Mouse (Mus musculus): ENCODE measurements at regions not wholly inside any gene's neighbourhood (a gene's known extent, or its start where the extent isn't known, plus 50 kb on each side); places are given as distances from the start of the nearest gene placed in this dataset.
A peak's percentile ranks its signal among the peaks of the same experiment; 100 is the strongest.

DNA sequence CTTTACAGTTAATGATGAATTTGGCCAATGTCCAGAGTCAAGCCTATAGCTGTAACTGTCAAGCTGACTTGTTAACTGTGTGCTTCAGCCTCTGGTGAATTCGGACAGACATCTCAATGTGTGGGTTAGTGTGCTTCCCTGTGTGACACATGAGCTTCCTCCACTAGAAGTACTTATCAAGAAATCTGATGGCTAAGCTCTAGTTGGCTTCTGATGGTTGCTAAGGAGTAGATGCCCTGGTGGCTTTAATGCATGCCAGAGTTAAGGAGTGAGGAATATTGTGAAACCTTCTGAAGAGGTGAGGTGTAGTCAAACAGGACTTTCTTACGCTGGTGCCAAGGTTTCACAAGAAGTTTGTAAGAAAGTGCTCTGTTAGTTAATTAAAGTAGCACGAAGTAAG is 208.1 kb upstream of the Tet2 start:
- Histone ChIP-seq H3K27me3 (ENCODE audit: insufficient read depth, low read length) (no peaks in the 10 kb centered on the region), H3K9ac (ENCODE audit: low read depth, low read length) (no peak overlapping the region), H3K9me3 (replicated peaks; ENCODE audit: low read length) (no peaks in the 10 kb centered on the region), H3K4me1 (replicated peaks; ENCODE audit: insufficient read depth, low read length) (peaks cover 17% of the 10 kb centered on the region; the same call in 1 of the 2 replicates), H3K4me3 (replicated peaks; ENCODE audit: low read depth, low read length) (no peak overlapping the region), H3K27ac (no peak overlapping the region), H3K36me3 (ENCODE audit: insufficient read depth, low read length) (no peaks in the 10 kb centered on the region), H3K4me2 (ENCODE audit: low read length) (no peak overlapping the region)
- DNase-seq (ENCODE audit: low spot score) (no peak), ATAC-seq (replicated peaks; ENCODE audit: low FRiP score, low read depth) (no peak)
- 68% methylated on average over 3 of the region's 3 CpGs for WGBS
- no peak for TF ChIP-seq CTCF (IDR thresholded peaks at IDR 0.05; ENCODE audit: low read depth)

DNA sequence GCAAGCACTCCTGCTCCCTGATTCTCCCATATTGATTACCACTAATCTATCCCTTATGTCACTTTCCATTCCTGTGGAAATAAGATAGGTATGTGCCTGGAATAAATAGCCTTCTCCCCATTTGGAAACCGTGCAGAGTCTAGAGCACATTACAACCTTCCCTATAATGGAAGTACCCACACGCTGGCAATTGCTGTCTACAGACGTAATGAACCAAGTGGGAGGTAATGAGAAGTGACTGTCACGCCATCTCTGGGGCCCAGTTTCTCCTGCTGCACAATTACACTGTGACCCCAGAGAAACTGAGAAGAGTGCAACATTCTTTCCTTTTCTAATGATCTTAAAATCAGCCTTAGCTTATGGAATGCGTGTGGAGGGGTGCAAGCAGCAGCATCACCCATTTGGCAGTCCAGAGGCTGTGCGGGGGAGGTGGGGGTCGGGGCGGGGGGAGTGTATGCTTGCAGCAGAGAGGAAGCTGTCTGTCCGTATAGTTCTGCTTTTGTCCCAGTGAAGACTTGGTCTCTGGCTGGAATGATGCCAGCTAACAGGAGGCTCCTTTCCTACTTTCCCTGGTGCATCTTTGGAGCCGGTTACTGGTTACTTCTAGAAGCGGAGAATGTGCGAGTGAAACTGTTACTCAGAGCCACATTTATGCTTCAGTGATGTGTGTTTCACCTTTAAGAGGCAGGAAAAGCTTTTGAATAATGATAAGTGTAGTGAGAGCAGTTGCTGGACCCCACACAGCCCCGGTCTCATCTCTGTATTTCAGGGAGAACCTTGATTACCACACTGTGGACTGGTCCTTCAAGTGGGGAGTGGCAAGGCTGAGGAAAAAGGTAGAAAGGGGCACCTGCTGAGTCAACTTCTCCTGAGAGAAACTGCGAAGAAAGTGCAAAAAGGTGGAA is 209.3 kb upstream of the Tet2 start:
- Histone ChIP-seq H3K36me3 (ENCODE audit: insufficient read depth, low read length) (no peaks in the 10 kb centered on the region), H3K9me3 (replicated peaks; ENCODE audit: low read length) (no peaks in the 10 kb centered on the region), H3K4me1 (replicated peaks; ENCODE audit: insufficient read depth, low read length) (peaks cover 25% of the 10 kb centered on the region), H3K4me2 (ENCODE audit: low read length) (peak overlapping the region; percentile 41), H3K27ac (no peak overlapping the region), H3K9ac (ENCODE audit: low read depth, low read length) (no peak overlapping the region), H3K27me3 (ENCODE audit: insufficient read depth, low read length) (no peaks in the 10 kb centered on the region), H3K4me3 (replicated peaks; ENCODE audit: low read depth, low read length) (no peak overlapping the region)
- WGBS = 16% methylated on average over 14 of the region's 14 CpGs
- no peak for TF ChIP-seq CTCF (IDR thresholded peaks at IDR 0.05; ENCODE audit: low read depth)
- DNase-seq (ENCODE audit: low spot score) = peak; percentile 62
- ATAC-seq (replicated peaks; ENCODE audit: low FRiP score, low read depth) = peak; percentile 35; the same call in 1 of the 2 replicates

DNA sequence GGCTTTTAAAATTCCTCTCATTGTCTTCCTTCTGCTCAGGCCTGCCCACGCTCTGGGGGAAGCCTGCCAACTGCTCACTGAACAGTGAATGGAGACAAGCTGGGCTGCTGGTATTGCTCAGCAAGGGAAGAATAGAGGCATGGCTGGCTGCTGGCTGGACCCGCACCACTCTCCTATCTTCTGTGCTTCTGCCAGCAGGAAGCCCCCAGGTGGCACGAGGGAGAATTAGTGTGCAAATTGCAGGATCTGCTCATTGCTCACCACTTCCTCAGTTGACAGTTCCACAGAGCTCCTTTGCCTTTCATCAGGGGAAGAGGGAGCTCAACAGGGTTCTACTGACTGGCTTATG is 209.9 kb upstream of the Tet2 start:
- 8% methylated on average over 3 of the region's 3 CpGs for whole genome bisulfite sequencing
- no peak overlapping the region for H3K27ac ChIP-seq
- ATAC-seq (replicated peaks; ENCODE audit: low FRiP score, low read depth) = 0 out of 2 replicates have a peak, but pooled peaks have one; percentile 29

DNA sequence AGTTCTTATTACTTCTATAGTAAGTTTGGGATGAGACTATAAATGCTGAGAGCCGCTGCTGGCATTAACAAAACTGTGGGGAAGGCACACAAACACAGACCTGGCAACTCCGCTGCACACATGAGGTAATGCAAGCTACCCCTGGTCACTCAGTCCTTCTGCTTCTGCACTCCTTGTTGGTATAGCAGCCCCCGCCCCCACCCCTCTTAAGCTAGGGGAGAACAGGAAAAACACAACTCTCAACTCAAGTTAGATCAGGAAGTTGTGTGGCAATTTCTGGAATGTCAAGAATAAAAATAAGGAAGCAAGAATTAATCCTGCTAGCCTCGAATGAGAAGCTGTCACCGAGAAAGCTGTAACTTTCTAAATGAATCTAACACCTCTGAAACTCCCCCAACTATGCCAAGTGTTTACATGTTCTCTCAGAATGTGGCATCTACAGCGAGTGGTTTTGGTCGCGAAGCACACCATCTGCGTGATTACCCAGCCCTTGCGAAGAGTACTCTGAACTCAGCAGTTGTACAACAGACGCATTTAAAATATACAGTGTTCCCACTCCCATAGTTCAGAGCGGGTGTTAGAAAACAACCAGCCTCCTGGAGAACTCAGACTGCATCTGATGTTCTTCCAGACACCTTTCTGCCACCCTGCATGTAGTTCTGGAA is 212.9 kb upstream of the Tet2 start:
- DNase-seq (ENCODE audit: low spot score) = no peak
- H3K4me3 ChIP-seq (replicated peaks; ENCODE audit: low read depth, low read length) = no peak overlapping the region
- H3K9me3 ChIP-seq (replicated peaks; ENCODE audit: low read length) = no peaks in the 10 kb centered on the region
- no peak overlapping the region for H3K27ac ChIP-seq
- WGBS = 41% methylated on average over 12 of the region's 12 CpGs
- H3K9ac ChIP-seq (ENCODE audit: low read depth, low read length) = no peak overlapping the region
- H3K4me2 ChIP-seq (ENCODE audit: low read length) = peak overlapping the region; percentile 35
- peaks cover 18% of the 10 kb centered on the region for H3K4me1 ChIP-seq (replicated peaks; ENCODE audit: insufficient read depth, low read length)
- H3K36me3 ChIP-seq (ENCODE audit: insufficient read depth, low read length) = no peaks in the 10 kb centered on the region
- no peaks in the 10 kb centered on the region for H3K27me3 ChIP-seq (ENCODE audit: insufficient read depth, low read length)
- ATAC-seq (replicated peaks; ENCODE audit: low FRiP score, low read depth) = no peak
- no peak for TF ChIP-seq CTCF (IDR thresholded peaks at IDR 0.05; ENCODE audit: low read depth)

More for the DNA sequence above, 209.9 kb upstream of the Tet2 start:
- Histone ChIP-seq H3K4me2 (ENCODE audit: low read length) (peak overlapping the region; percentile 41), H3K36me3 (ENCODE audit: insufficient read depth, low read length) (no peaks in the 10 kb centered on the region), H3K4me1 (replicated peaks; ENCODE audit: insufficient read depth, low read length) (peaks cover 25% of the 10 kb centered on the region), H3K4me3 (replicated peaks; ENCODE audit: low read depth, low read length) (no peak overlapping the region), H3K9me3 (replicated peaks; ENCODE audit: low read length) (no peaks in the 10 kb centered on the region), H3K27me3 (ENCODE audit: insufficient read depth, low read length) (no peaks in the 10 kb centered on the region), H3K9ac (ENCODE audit: low read depth, low read length) (no peak overlapping the region)
- TF ChIP-seq CTCF (IDR thresholded peaks at IDR 0.05; ENCODE audit: low read depth) = no peak; the same call in 1 of the 2 replicates
- peak; percentile 63 for DNase-seq (ENCODE audit: low spot score)

DNA sequence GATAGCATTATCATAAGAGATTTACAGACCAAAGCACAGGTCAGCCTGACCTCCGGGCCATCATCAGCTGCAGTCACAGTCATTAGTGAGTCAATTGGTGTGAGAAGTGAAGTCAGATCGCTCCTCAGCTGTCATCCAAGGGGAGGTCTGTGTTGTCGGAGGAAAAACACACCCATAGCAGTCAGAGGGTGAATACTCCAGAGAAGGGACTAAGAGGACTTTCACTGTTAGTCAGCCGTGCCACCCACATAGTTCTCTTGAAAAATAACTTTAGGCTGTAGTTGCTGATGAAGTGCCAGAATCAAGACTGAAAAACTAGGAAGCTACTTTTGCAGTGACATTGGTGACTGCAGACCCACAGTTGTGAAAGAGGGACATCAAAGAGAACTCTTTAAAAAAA is 213.5 kb upstream of the Tet2 start:
- Histone ChIP-seq H3K4me1 (replicated peaks; ENCODE audit: insufficient read depth, low read length) (peaks cover 18% of the 10 kb centered on the region), H3K27ac (no peak overlapping the region), H3K9me3 (replicated peaks; ENCODE audit: low read length) (no peaks in the 10 kb centered on the region), H3K4me3 (replicated peaks; ENCODE audit: low read depth, low read length) (no peak overlapping the region), H3K9ac (ENCODE audit: low read depth, low read length) (no peak overlapping the region), H3K36me3 (ENCODE audit: insufficient read depth, low read length) (no peaks in the 10 kb centered on the region), H3K27me3 (ENCODE audit: insufficient read depth, low read length) (no peaks in the 10 kb centered on the region), H3K4me2 (ENCODE audit: low read length) (peak overlapping the region; percentile 35)
- TF ChIP-seq CTCF (IDR thresholded peaks at IDR 0.05; ENCODE audit: low read depth) = no peak
- no peak for DNase-seq (ENCODE audit: low spot score)
- no peak for ATAC-seq (replicated peaks; ENCODE audit: low FRiP score, low read depth)
- 12% methylated on average over 4 of the region's 4 CpGs for WGBS

- DNase-seq (ENCODE audit: low spot score) (no peak), ATAC-seq (replicated peaks; ENCODE audit: low FRiP score, low read depth) (no peak)
- no peak overlapping the region for H3K9ac ChIP-seq (ENCODE audit: low read depth, low read length)
- H3K27ac ChIP-seq = no peak overlapping the region
- 73% methylated on average over 2 of the region's 2 CpGs for WGBS
- no peaks in the 10 kb centered on the region for H3K27me3 ChIP-seq (ENCODE audit: insufficient read depth, low read length)
- H3K36me3 ChIP-seq (ENCODE audit: insufficient read depth, low read length) = no peaks in the 10 kb centered on the region
- H3K4me3 ChIP-seq (replicated peaks; ENCODE audit: low read depth, low read length) = no peak overlapping the region
- no peaks in the 10 kb centered on the region for H3K9me3 ChIP-seq (replicated peaks; ENCODE audit: low read length)
- H3K4me1 ChIP-seq (replicated peaks; ENCODE audit: insufficient read depth, low read length) = peaks cover 13% of the 10 kb centered on the region
- H3K4me2 ChIP-seq (ENCODE audit: low read length) = no peak overlapping the region
- no peak for TF ChIP-seq CTCF (IDR thresholded peaks at IDR 0.05; ENCODE audit: low read depth)
These were observed 214.7 kb upstream of the Tet2 start for GRCm38 (mm10) chr3:133759611-133760010.
